Mouse (Mus musculus): Measurements from ENCODE around the gene Morn2. TPM values are rescaled to one million over a fixed set of nuclear protein-coding genes. Genes with fewer than 3 reads are reported as not detected.
"Not testable (repeated sequence)": the region's sequence is repeated elsewhere in the genome, so short reads cannot be mapped to it uniquely, and the experiment has no call there.

The Morn2 gene
- 10 to 100 TPM; 16.0 to 18.3 TPM for total RNA-seq (2021)
- long read RNA-seq, result 0 reads

GRCm38 (mm10) chr17:80290074-80290657, at the start of gene Morn2, which contains the start of gene Dhx57:
Morn2 (plus strand) TSS chr17:80290203.
Dhx57 (minus strand) TSS chr17:80290476.
- DNase-seq (ENCODE audit: low spot score in 2 of 2), result peak; percentile 96 to 97

- DNase-seq (ENCODE audit: low spot score in 2 of 2), result no peak
Measured at GRCm38 (mm10) chr17:80241594-80241993, 48.4 kb upstream of the Morn2 start.

GRCm38 (mm10) chr17:80243116-80243515, 46.9 kb upstream of the Morn2 start:
- DNase-seq (ENCODE audit: low spot score in 2 of 2), result no peak

- DNase-seq (ENCODE audit: low spot score in 2 of 2), result no peak
Measured at GRCm38 (mm10) chr17:80252757-80253525, 37.1 kb upstream of the Morn2 start.

GRCm38 (mm10) chr17:80254421-80254820, 35.6 kb upstream of the Morn2 start:
- DNase-seq (ENCODE audit: low spot score in 2 of 2), result no peak

- DNase-seq (ENCODE audit: low spot score in 2 of 2), result no peak
Measured at GRCm38 (mm10) chr17:80255208-80255607, 34.8 kb upstream of the Morn2 start.

- DNase-seq (ENCODE audit: low spot score in 2 of 2), result no peak
Measured at GRCm38 (mm10) chr17:80267065-80267464, 22.9 kb upstream of the Morn2 start.

- DNase-seq (ENCODE audit: low spot score in 2 of 2), result no peak
Measured at GRCm38 (mm10) chr17:80268151-80268550, 21.9 kb upstream of the Morn2 start.

- DNase-seq (ENCODE audit: low spot score in 2 of 2), result not testable (repeated sequence)
Measured at GRCm38 (mm10) chr17:80270622-80271021, 19.4 kb upstream of the Morn2 start.

- DNase-seq (ENCODE audit: low spot score in 2 of 2), result no peak
Measured at GRCm38 (mm10) chr17:80278255-80278654, 11.7 kb upstream of the Morn2 start.

GRCm38 (mm10) chr17:80279340-80280070, 10.5 kb upstream of the Morn2 start:
- no peak for DNase-seq (ENCODE audit: low spot score in 2 of 2)

GRCm38 (mm10) chr17:80284446-80284845, 5.6 kb upstream of the Morn2 start:
- no peak for DNase-seq (ENCODE audit: low spot score in 2 of 2)

- no peak for DNase-seq (ENCODE audit: low spot score in 2 of 2)
Measured at GRCm38 (mm10) chr17:80288012-80288411, 2.0 kb upstream of the Morn2 start.

- no peak for DNase-seq (ENCODE audit: low spot score in 2 of 2)
Measured at GRCm38 (mm10) chr17:80289280-80290073, 526 bp upstream of the Morn2 start.

- DNase-seq (ENCODE audit: low spot score in 2 of 2), result peak; percentile 16 to 73
Measured at GRCm38 (mm10) chr17:80291148-80291547, 1.1 kb downstream of the Morn2 start.

GRCm38 (mm10) chr17:80295258-80295657, 5.3 kb downstream of the Morn2 start:
- no peak for DNase-seq (ENCODE audit: low spot score in 2 of 2)

GRCm38 (mm10) chr17:80298844-80299243, 8.8 kb downstream of the Morn2 start:
- no peak for DNase-seq (ENCODE audit: low spot score in 2 of 2)

- DNase-seq (ENCODE audit: low spot score in 2 of 2), result no peak
Measured at GRCm38 (mm10) chr17:80307251-80307650, 17.2 kb downstream of the Morn2 start, which contains the start of gene Arhgef33. Arhgef33 (plus strand) TSS chr17:80307407.

GRCm38 (mm10) chr17:80311761-80312160, 21.8 kb downstream of the Morn2 start:
- peak in 1 of 2 experiments; percentile 26 for DNase-seq (ENCODE audit: low spot score in 2 of 2)

GRCm38 (mm10) chr17:80312405-80312804, 22.4 kb downstream of the Morn2 start:
- no peak for DNase-seq (ENCODE audit: low spot score in 2 of 2)

- no peak for DNase-seq (ENCODE audit: low spot score in 2 of 2)
Measured at GRCm38 (mm10) chr17:80322228-80322627, 32.2 kb downstream of the Morn2 start.
